ENCODE assay signal across 8 mouse cellular contexts in the genomic region with DNA sequence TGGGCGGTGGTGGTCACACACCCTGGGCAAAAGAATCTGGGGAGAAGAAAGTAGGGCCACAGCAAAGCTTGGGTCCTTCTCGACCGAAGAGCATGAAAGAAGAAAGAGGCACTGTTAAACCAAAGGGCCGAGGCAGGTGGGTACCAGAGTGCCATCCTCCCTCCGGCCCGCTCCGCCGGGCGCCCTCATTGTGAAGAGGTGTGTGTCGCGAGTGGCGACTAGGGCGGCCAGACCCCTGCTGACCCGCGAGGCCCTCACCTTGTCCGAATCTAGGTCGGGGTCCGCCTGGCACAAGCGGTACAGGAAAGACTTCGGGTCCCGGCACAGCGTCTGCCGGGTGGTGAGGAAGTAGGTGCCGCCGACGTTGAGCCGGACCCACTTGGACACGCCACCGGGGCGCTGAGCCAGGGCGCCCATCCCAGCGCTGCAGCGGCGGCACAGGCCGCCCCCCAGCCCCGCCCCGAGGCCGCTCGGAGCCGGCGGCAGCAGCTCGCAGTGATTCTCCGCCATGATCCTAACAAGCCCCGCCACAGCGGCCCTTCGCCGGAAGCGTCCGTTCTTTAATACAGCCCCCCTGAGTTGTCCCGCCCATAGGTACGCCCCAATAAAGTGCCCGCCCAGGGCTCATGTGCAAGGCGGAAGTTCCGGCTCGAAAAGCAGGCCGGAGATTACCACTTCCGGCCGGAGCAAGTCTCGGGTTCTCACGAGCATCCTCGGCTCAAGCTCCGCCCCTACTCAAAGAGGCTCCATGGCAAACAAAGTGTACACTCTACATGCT. TPM values are rescaled to one million over a fixed set of nuclear protein-coding genes. Genes with fewer than 3 reads are reported as not detected.
DNase-seq lines count a peak whose midpoint lies in the region; ATAC-seq lines count a peak whose summit lies in the region.

A gene (minus strand): TSS at position 567 of the 778 bp plus-strand sequence.

- peak within 1 kb of the TSS; percentile 92 for H3K9ac ChIP-seq in hindbrain, embryonic 16.5 days (ENCODE audit: low read depth, low read length)

- peak; percentile 98 for ATAC-seq in hindbrain, embryonic 16.5 days

- no peaks in the 10 kb centered on the region for H3K9me3 ChIP-seq in hindbrain, embryonic 16.5 days (ENCODE audit: control insufficient read depth, low read length)

- peak within 1 kb of the TSS; percentile 68 for H3K4me3 ChIP-seq in hindbrain, embryonic 16.5 days (ENCODE audit: low read length)
- peak within 1 kb of the TSS; percentile 78 for H3K4me3 ChIP-seq in macrophage (ENCODE audit: inconsistent target)

- H3K79me2 ChIP-seq in macrophage (ENCODE audit: inconsistent target), result peaks cover 50% of the 10 kb centered on the region

- H3K36me3 ChIP-seq in hindbrain, embryonic 16.5 days (ENCODE audit: control insufficient read depth, insufficient read depth, low read length), result peaks cover 8% of the 10 kb centered on the region
- H3K36me3 ChIP-seq in macrophage (ENCODE audit: inconsistent target), result peaks cover 11% of the 10 kb centered on the region

- H3K27ac ChIP-seq in hindbrain, embryonic 16.5 days (ENCODE audit: low read depth, low read length), result peak within 1 kb of the TSS; percentile 82
- H3K27ac ChIP-seq in macrophage, result peak within 1 kb of the TSS; percentile 22; the same call in 1 of the 2 replicates

- H3K4me1 ChIP-seq in hindbrain, embryonic 16.5 days (ENCODE audit: control insufficient read depth, insufficient read depth, low read depth, low read length), result peaks cover 20% of the 10 kb centered on the region

- H3K27me3 ChIP-seq in hindbrain, embryonic 16.5 days (replicated peaks; ENCODE audit: control insufficient read depth, insufficient read depth, low read length), result no peaks in the 10 kb centered on the region

- under 1% methylated on average over 55 of the region's 62 CpGs for WGBS in hindbrain, embryonic 16.5 days
- under 1% methylated on average over 56 of the region's 62 CpGs for WGBS in macrophage (ENCODE audit: missing documents)

- DNase-seq in WW6 (ENCODE audit: low read depth, low spot score), result peak; percentile 95
- DNase-seq in cerebellum, postnatal 4 days (ENCODE audit: low spot score in 2 of 2), result peak; percentile 93 to 96
- peak; percentile 94 for DNase-seq in gastrocnemius, adult 18-20 months (ENCODE audit: low spot score)
- DNase-seq in left cerebral cortex, adult 18-20 months (ENCODE audit: low spot score in 2 of 2), result peak; percentile 93 to 94
- DNase-seq in right cerebral cortex, adult 18-20 months, result peak; percentile 95
- DNase-seq in urinary bladder, postnatal 10 days (ENCODE audit: low spot score), result peak; percentile 77

- H3K4me2 ChIP-seq in hindbrain, embryonic 16.5 days (ENCODE audit: low read length), result peak within 1 kb of the TSS; percentile 68

RNA-seq across cellular contexts. Expression of the gene that starts here (rescaled TPM):
- total RNA-seq in gastrocnemius, adult 18-20 months (2021), result 1 to 10 TPM; 6.1 to 7.8 TPM
- polyA plus RNA-seq in hindbrain, embryonic 16.5 days (2015; fragmentation: Nextera tagmentation; extraction: Ambion mirVana), result 82.0 and 89.9 TPM in 2 replicates
- 10 to 100 TPM; 22.5 to 23.8 TPM for total RNA-seq in left cerebral cortex, adult 18-20 months (2021)
- total RNA-seq in macrophage (2018; cell fraction: chromatin; rRNA removed), result 10 to 100 TPM in 24 of 26 experiments, 1 to 10 TPM in 2; 7.7 to 35.2 (median 22.9) TPM
- 10 to 100 TPM; 11.5 to 18.9 (median 16.3) TPM for total RNA-seq in macrophage (2018; cell fraction: cytosol; rRNA removed)
- total RNA-seq in macrophage (2018; cell fraction: nucleus; rRNA removed), result 10 to 100 TPM in 25 of 26 experiments, 1 to 10 TPM in 1; 8.7 to 24.9 (median 16.1) TPM
- 10.4 to 18.9 TPM (median 13.9 TPM) in 3 replicates for polyA plus RNA-seq in macrophage (2018)

Comparison
In these comparisons a context has a peak if more than half of its experiments do, and no peak if none do; other contexts are left out.
1. Peak in every context shown above with its lines: DNase-seq, ATAC-seq, H3K4me3 ChIP-seq and H3K27ac ChIP-seq.